Mouse (Mus musculus): ENCODE data around the gene C1qbp. TPM values are rescaled to one million over a fixed set of nuclear protein-coding genes. Genes with fewer than 3 reads are reported as not detected.

C1qbp gene
- polyA plus RNA-seq, 1 experiment from 2014 or later = 292 TPM

DNA sequence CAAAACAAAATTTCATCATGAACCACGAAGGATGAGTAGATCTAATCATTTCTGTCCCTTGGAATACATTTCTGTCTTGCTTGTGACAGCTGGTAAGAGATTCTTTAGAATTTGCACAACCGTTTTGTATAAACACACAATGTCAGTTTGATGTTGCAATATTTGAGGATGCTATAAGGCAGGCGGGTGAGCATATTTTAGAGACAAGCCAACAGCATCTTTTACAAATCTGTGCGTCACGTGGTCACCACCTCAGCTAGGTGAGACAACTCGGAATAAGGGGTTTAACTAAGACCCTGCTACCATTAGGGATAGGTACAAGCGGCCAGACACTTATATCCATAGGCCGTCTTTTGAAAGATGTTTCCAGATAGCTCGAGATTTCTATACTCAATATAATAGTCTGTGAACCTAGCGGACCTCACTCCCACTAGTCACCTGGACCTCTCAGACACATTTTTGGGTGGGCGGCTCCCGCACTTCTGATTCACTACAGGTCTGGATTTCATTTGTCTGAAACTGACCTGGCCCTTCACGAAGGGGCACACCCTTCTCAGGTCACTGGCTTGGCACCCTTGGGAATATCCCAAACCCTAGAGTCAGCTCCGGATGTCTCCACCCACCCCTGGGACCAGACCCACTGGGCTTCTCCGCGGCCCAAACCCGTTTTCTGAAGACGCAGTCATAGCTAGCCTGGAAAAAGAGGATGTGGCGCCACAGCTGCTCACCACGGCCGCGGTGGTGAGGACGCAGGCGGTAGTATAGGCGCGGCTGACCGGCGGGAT, 35.8 kb upstream of the C1qbp start:
- peak overlapping the region; percentile 72; the same call in 1 of the 2 replicates for H3K27ac ChIP-seq
- no peaks in the 10 kb centered on the region for H3K27me3 ChIP-seq (ENCODE audit: insufficient read depth, low read length)
- TF ChIP-seq CTCF (IDR thresholded peaks at IDR 0.05; ENCODE audit: low read depth) = no peak
- peak; percentile 18 for ATAC-seq (replicated peaks; ENCODE audit: low FRiP score, low read depth)
- H3K9ac ChIP-seq (ENCODE audit: low read depth, low read length) = peak overlapping the region; percentile 83
- 5% methylated on average over 27 of the region's 28 CpGs for WGBS
- no peak for DNase-seq (ENCODE audit: low spot score)
- H3K36me3 ChIP-seq (ENCODE audit: insufficient read depth, low read length) = 0 out of 2 replicates have a peak, but pooled peaks cover 4% of the 10 kb centered on the region
- no peaks in the 10 kb centered on the region for H3K9me3 ChIP-seq (replicated peaks; ENCODE audit: low read length)
- peak overlapping the region; percentile 86 for H3K4me3 ChIP-seq (replicated peaks; ENCODE audit: low read depth, low read length)
- peaks cover 11% of the 10 kb centered on the region; the same call in 1 of the 2 replicates for H3K4me1 ChIP-seq (replicated peaks; ENCODE audit: insufficient read depth, low read length)
- H3K4me2 ChIP-seq (ENCODE audit: low read length) = peak overlapping the region; percentile 87

DNA sequence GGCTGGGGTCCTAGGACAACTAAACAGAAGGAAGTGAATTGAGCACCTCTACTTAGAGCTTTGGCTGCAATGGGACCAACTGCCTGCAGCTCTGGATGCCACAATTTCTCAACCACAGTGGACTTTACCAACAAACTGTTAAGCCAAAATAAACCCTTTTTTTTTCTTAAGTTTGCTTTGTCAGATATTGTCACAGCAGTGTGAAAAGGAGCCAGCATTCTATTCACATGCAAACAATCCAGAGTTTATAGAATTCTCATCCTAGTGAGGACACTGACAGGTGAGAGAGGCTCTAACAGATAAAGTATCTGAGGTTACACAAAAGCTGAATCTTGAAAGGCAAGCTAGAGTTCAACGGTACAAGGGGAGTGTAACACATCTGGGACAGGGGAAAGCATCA, 34.2 kb upstream of the C1qbp start:
- no peaks in the 10 kb centered on the region for H3K27me3 ChIP-seq (ENCODE audit: insufficient read depth, low read length)
- H3K4me2 ChIP-seq (ENCODE audit: low read length) = no peak overlapping the region
- no peak overlapping the region for H3K4me3 ChIP-seq (replicated peaks; ENCODE audit: low read depth, low read length)
- no peak for DNase-seq (ENCODE audit: low spot score)
- TF ChIP-seq CTCF (IDR thresholded peaks at IDR 0.05; ENCODE audit: low read depth) = no peak
- peaks cover 11% of the 10 kb centered on the region; the same call in 1 of the 2 replicates for H3K4me1 ChIP-seq (replicated peaks; ENCODE audit: insufficient read depth, low read length)
- peaks cover 17% of the 10 kb centered on the region; the same call in 1 of the 2 replicates for H3K36me3 ChIP-seq (ENCODE audit: insufficient read depth, low read length)
- no peak overlapping the region for H3K27ac ChIP-seq
- ATAC-seq (replicated peaks; ENCODE audit: low FRiP score, low read depth) = no peak
- 84% methylated on average over 1 of the region's 1 CpGs for WGBS
- no peaks in the 10 kb centered on the region for H3K9me3 ChIP-seq (replicated peaks; ENCODE audit: low read length)
- no peak overlapping the region for H3K9ac ChIP-seq (ENCODE audit: low read depth, low read length)

DNA sequence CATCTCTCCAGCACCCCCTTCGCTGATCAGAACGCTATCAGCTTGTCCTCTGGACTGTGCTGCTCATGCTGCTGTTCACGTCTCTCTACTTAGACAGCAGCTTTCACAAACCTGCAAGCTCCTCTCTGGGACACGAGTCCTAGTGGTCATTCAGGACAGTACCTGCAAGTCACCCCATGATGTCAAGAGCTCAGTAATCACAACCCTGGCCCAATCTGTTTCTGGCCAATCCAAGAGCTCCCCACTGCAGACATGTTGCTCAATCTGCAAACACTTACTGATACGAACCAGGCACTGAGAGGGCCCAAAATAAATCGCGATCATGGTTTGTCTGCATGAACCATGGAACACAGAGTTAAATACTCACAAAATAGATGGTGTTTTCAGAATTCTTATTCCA, 29.9 kb upstream of the C1qbp start:
- Histone ChIP-seq H3K27me3 (ENCODE audit: insufficient read depth, low read length) (no peaks in the 10 kb centered on the region), H3K9me3 (replicated peaks; ENCODE audit: low read length) (no peaks in the 10 kb centered on the region), H3K27ac (no peak overlapping the region), H3K4me2 (ENCODE audit: low read length) (no peak overlapping the region), H3K4me1 (replicated peaks; ENCODE audit: insufficient read depth, low read length) (no peaks in the 10 kb centered on the region), H3K36me3 (ENCODE audit: insufficient read depth, low read length) (peaks cover 42% of the 10 kb centered on the region), H3K9ac (ENCODE audit: low read depth, low read length) (no peak overlapping the region), H3K4me3 (replicated peaks; ENCODE audit: low read depth, low read length) (no peak overlapping the region)
- ATAC-seq (replicated peaks; ENCODE audit: low FRiP score, low read depth) = no peak
- DNase-seq (ENCODE audit: low spot score) = no peak
- TF ChIP-seq CTCF (IDR thresholded peaks at IDR 0.05; ENCODE audit: low read depth) = no peak
- WGBS = 94% methylated on average over 7 of the region's 7 CpGs

DNA sequence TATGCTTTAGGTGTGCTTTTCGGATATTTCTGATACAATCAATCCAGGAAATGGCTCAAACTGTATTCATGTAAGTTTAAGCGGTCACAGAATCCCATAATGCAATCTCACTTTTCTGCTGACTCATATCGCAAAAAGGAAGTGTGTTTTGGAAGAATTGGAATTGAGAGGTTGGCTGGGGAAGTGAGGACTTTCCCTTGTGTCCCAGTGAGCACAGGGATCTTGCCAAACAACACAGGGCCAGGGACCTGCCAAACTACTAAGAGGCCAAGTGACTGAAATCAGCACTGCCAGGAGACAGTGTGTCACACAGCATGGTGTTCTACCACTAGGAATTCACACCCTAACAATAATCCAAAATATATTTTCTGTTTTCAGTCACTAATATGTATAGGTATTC, 25.5 kb upstream of the C1qbp start:
- no peak overlapping the region for H3K27ac ChIP-seq
- WGBS = 89% methylated on average over 3 of the region's 3 CpGs
- H3K9me3 ChIP-seq (replicated peaks; ENCODE audit: low read length) = no peaks in the 10 kb centered on the region
- no peak overlapping the region for H3K4me2 ChIP-seq (ENCODE audit: low read length)
- DNase-seq (ENCODE audit: low spot score) (no peak), ATAC-seq (replicated peaks; ENCODE audit: low FRiP score, low read depth) (no peak)
- H3K36me3 ChIP-seq (ENCODE audit: insufficient read depth, low read length) = peaks cover 36% of the 10 kb centered on the region
- no peak overlapping the region for H3K9ac ChIP-seq (ENCODE audit: low read depth, low read length)
- H3K27me3 ChIP-seq (ENCODE audit: insufficient read depth, low read length) = no peaks in the 10 kb centered on the region
- no peak for TF ChIP-seq CTCF (IDR thresholded peaks at IDR 0.05; ENCODE audit: low read depth)
- H3K4me3 ChIP-seq (replicated peaks; ENCODE audit: low read depth, low read length) = no peak overlapping the region
- H3K4me1 ChIP-seq (replicated peaks; ENCODE audit: insufficient read depth, low read length) = no peaks in the 10 kb centered on the region

DNA sequence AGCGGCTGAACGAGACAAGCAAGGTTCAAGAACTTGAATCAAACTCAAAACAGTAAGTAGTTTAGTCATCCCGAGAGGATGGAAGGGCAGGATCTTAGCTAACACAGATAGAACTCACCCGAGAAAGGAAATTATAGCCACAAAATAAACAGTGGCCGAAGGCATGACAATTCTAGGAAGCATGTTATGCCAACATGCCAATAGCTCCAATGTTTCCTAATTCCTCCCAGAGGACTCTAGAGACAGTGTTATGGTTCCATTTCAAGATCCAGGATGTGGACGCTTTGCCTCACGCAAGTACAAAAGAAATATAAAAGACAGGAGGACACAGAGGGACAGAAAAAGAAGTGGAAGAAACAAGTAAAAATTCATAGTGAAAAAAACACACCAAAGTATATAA, 25.0 kb upstream of the C1qbp start:
- H3K4me3 ChIP-seq (replicated peaks; ENCODE audit: low read depth, low read length) = no peak overlapping the region
- no peak for ATAC-seq (replicated peaks; ENCODE audit: low FRiP score, low read depth)
- H3K27me3 ChIP-seq (ENCODE audit: insufficient read depth, low read length) = no peaks in the 10 kb centered on the region
- H3K36me3 ChIP-seq (ENCODE audit: insufficient read depth, low read length) = peaks cover 34% of the 10 kb centered on the region
- H3K4me1 ChIP-seq (replicated peaks; ENCODE audit: insufficient read depth, low read length) = 0 out of 2 replicates have a peak, but pooled peaks cover 4% of the 10 kb centered on the region
- no peaks in the 10 kb centered on the region for H3K9me3 ChIP-seq (replicated peaks; ENCODE audit: low read length)
- TF ChIP-seq CTCF (IDR thresholded peaks at IDR 0.05; ENCODE audit: low read depth) = no peak
- no peak overlapping the region for H3K9ac ChIP-seq (ENCODE audit: low read depth, low read length)
- DNase-seq (ENCODE audit: low spot score) = no peak
- H3K4me2 ChIP-seq (ENCODE audit: low read length) = no peak overlapping the region
- no peak overlapping the region for H3K27ac ChIP-seq
- WGBS = 83% methylated on average over 7 of the region's 7 CpGs

DNA sequence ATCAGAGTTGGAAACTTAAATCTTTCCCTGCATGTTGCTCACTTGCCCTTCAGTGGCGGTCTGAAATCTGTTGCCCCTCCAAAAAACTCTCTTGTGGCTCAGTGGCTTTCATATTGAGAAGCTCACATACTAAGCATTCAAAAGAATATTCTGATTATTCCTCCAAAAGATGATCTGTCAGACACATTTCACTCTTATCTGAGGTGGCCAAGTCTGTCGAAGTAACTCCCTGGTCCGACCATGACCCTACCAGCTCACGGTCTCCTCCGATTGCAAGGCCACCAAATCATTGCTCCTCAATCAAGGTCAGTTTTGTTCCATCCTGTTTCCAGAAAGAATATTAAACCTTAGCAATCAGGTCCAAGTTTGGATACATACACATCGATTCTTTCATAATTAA, 24.2 kb upstream of the C1qbp start:
- no peak overlapping the region for H3K27ac ChIP-seq
- no peaks in the 10 kb centered on the region for H3K27me3 ChIP-seq (ENCODE audit: insufficient read depth, low read length)
- H3K9ac ChIP-seq (ENCODE audit: low read depth, low read length) = no peak overlapping the region
- H3K4me2 ChIP-seq (ENCODE audit: low read length) = no peak overlapping the region
- H3K36me3 ChIP-seq (ENCODE audit: insufficient read depth, low read length) = peaks cover 26% of the 10 kb centered on the region
- 93% methylated on average over 6 of the region's 6 CpGs for WGBS
- no peak for DNase-seq (ENCODE audit: low spot score)
- no peak overlapping the region for H3K4me3 ChIP-seq (replicated peaks; ENCODE audit: low read depth, low read length)
- no peak for TF ChIP-seq CTCF (IDR thresholded peaks at IDR 0.05; ENCODE audit: low read depth)
- H3K4me1 ChIP-seq (replicated peaks; ENCODE audit: insufficient read depth, low read length) = 0 out of 2 replicates have a peak, but pooled peaks cover 5% of the 10 kb centered on the region
- H3K9me3 ChIP-seq (replicated peaks; ENCODE audit: low read length) = no peaks in the 10 kb centered on the region
- ATAC-seq (replicated peaks; ENCODE audit: low FRiP score, low read depth) = no peak

All from kidney, postnatal 0 days (tissue).